Mouse (Mus musculus) CH12.LX (cell line): ENCODE measurements at regions not wholly inside any gene's neighbourhood (a gene's known extent, or its start where the extent isn't known, plus 50 kb on each side); places are given as distances from the start of the nearest gene placed in this dataset.

ENCODE experiments used
- DNase-seq: peaks from one replicate; pipeline ENCODE4 v3.0.0-alpha.2; 2013; ENCODE audit errors: extremely low read depth
- H3K27ac ChIP-seq: 2 replicates; pipeline ENCODE4 v1.5.1; 2012; ENCODE audit warnings: low read depth, mild to moderate bottlenecking, control low read depth, moderate library complexity; ENCODE audit not compliant: insufficient read depth
- H3K27me3 ChIP-seq: replicated peaks from 2 replicates; pipeline ENCODE3; 2012; ENCODE audit warnings: inconsistent platforms
- H3K36me3 ChIP-seq, 2 experiments: replicated peaks in 1 of 2; 2 replicates each; pipeline versions ENCODE3 to v1.6.1; 2012; ENCODE audit warnings: inconsistent platforms in 1 of 2, low read length in 1 of 2, mild to moderate bottlenecking in 1 of 2, mixed read lengths in 1 of 2, moderate library complexity in 1 of 2; ENCODE audit not compliant: control insufficient read depth in 1 of 2, insufficient read depth in 1 of 2
- H3K4me1 ChIP-seq, 2 experiments: 2 replicates each; pipeline ENCODE4 v1.6.1; 2012; ENCODE audit warnings: inconsistent platforms in 1 of 2, moderate library complexity in 1 of 2; ENCODE audit not compliant: insufficient read depth in 2 of 2, control insufficient read depth in 1 of 2
- H3K4me2 ChIP-seq: 2 replicates; pipeline ENCODE4 v1.6.1; 2012; ENCODE audit warnings: low read depth, mild to moderate bottlenecking, control low read depth; ENCODE audit not compliant: poor library complexity, insufficient read depth, severe bottlenecking
- H3K4me3 ChIP-seq, 3 experiments: fragments of 150-350 bp in 1 of 3; sonication (generic) in 1 of 3; replicated peaks in 1 of 3; 2 replicates each; pipeline versions ENCODE3 to v1.5.1; 2011 to 2012; ENCODE audit warnings: low read depth in 2 of 3, low read length in 2 of 3, mild to moderate bottlenecking in 2 of 3, moderate library complexity in 2 of 3, control low read depth in 1 of 3, improper control_type of control experiment in 1 of 3, inconsistent platforms in 1 of 3, mixed read lengths in 1 of 3; ENCODE audit not compliant: poor library complexity in 1 of 3
- H3K79me2 ChIP-seq: replicated peaks from 2 replicates; pipeline ENCODE4 v1.6.1; 2012; ENCODE audit warnings: mild to moderate bottlenecking, moderate library complexity; ENCODE audit not compliant: control insufficient read depth, poor library complexity, insufficient read depth, severe bottlenecking; ENCODE audit errors: extremely low read depth
- H3K9ac ChIP-seq: 2 replicates; pipeline ENCODE4 v1.6.1; 2012; ENCODE audit warnings: low read depth, mild to moderate bottlenecking, control low read depth, moderate library complexity; ENCODE audit not compliant: insufficient read depth
- H3K9me3 ChIP-seq: replicated peaks from 2 replicates; pipeline ENCODE3; 2012; ENCODE audit warnings: low read length, inconsistent platforms, mixed read lengths
- CHD1 ChIP-seq: IDR thresholded peaks from 2 replicates; pipeline ENCODE4 v1.6.1; 2012; ENCODE audit warnings: low read depth, low read length, improper control_type of control experiment, inconsistent platforms
- CHD2 ChIP-seq: IDR thresholded peaks from 2 replicates; pipeline ENCODE4 v1.6.1; 2011; ENCODE audit warnings: low read length, improper control_type of control experiment
- E2F4 ChIP-seq: IDR thresholded peaks from 2 replicates; pipeline ENCODE4 v1.6.1; 2011; ENCODE audit warnings: low read depth, low read length, improper control_type of control experiment; ENCODE audit not compliant: insufficient replicate concordance
- EP300 ChIP-seq: IDR thresholded peaks from 2 replicates; pipeline ENCODE4 v1.6.1; 2011; ENCODE audit warnings: low read length, improper control_type of control experiment
- GABPA ChIP-seq: IDR thresholded peaks from 2 replicates; pipeline ENCODE4 v1.6.1; 2012; ENCODE audit warnings: low read depth, low read length, improper control_type of control experiment, inconsistent platforms; ENCODE audit not compliant: insufficient replicate concordance
- HCFC1 ChIP-seq: IDR thresholded peaks from 2 replicates; pipeline ENCODE4 v1.6.1; 2012; ENCODE audit warnings: low read depth, mild to moderate bottlenecking, inconsistent platforms, low read length, improper control_type of control experiment
- JUND ChIP-seq: conservative IDR thresholded peaks from 2 replicates; pipeline ENCODE4 v1.6.1; 2011; ENCODE audit warnings: low read depth, low read length, improper control_type of control experiment
- MAFK ChIP-seq: IDR thresholded peaks from 2 replicates; pipeline ENCODE4 v1.6.1; 2011; ENCODE audit warnings: low read length, improper control_type of control experiment; ENCODE audit not compliant: insufficient replicate concordance
- MAZ ChIP-seq: IDR thresholded peaks from 2 replicates; pipeline ENCODE4 v1.6.1; 2012; ENCODE audit warnings: low read depth, mild to moderate bottlenecking, inconsistent platforms, low read length, improper control_type of control experiment, moderate library complexity
- MEF2A ChIP-seq: IDR thresholded peaks from 2 replicates; pipeline ENCODE4 v1.6.1; 2014; ENCODE audit warnings: low read depth, mild to moderate bottlenecking, inconsistent platforms, low read length, improper control_type of control experiment, borderline replicate concordance
- POLR2A ChIP-seq: IDR thresholded peaks from 2 replicates; pipeline ENCODE4 v1.6.1; 2011; ENCODE audit warnings: low read depth, mild to moderate bottlenecking, improper control_type of control experiment, low read length
- SMC3 ChIP-seq: IDR thresholded peaks from 2 replicates; pipeline ENCODE4 v1.6.1; 2011; ENCODE audit warnings: low read depth, low read length, improper control_type of control experiment
- TCF12 ChIP-seq: IDR thresholded peaks from 2 replicates; pipeline ENCODE4 v1.6.1; 2014; ENCODE audit warnings: low read depth, mild to moderate bottlenecking, inconsistent platforms, low read length, improper control_type of control experiment
- USF2 ChIP-seq: conservative IDR thresholded peaks from 2 replicates; pipeline ENCODE4 v1.6.1; 2011; ENCODE audit warnings: low read depth, low read length, improper control_type of control experiment
- ZMIZ1 ChIP-seq: IDR thresholded peaks from 2 replicates; pipeline ENCODE4 v1.6.1; 2012; ENCODE audit warnings: low read depth, mild to moderate bottlenecking, inconsistent platforms, low read length, improper control_type of control experiment
- dilution Hi-C: fragments of 300-500 bp; cut with MboI; formaldehyde crosslinking; loops from 2 replicates; pipeline ENCODE4 v1.14.3; 2020; ENCODE audit warnings: low sequenced_read_pairs; ENCODE audit not compliant: extremely low pct_unique_long_range_greater_than_20kb, extremely low pct_ligation_motif_present
- in situ Hi-C: fragments of 300-500 bp; cut with MboI; formaldehyde crosslinking; loops from 3 replicates; pipeline ENCODE4 v1.14.3; 2019; ENCODE audit warnings: low sequenced_read_pairs, low pct_ligation_motif_present, low pct_unique_long_range_greater_than_20kb, mixed read lengths

GRCm38 (mm10) chr12:8856051-8856543 lies 65.4 kb upstream of the Laptm4a start:
- Histone ChIP-seq H3K9ac (no peak overlapping the region), H3K9me3 (no peaks in the 10 kb centered on the region), H3K4me1 (peaks cover 0 to 18% of the 10 kb centered on the region in 2 experiments; a peak in 2 of 4 replicates), H3K4me3 (no peak overlapping the region), H3K27me3 (no peaks in the 10 kb centered on the region), H3K4me2 (no peak overlapping the region), H3K79me2 (no peaks in the 10 kb centered on the region), H3K36me3 (no peaks in the 10 kb centered on the region), H3K27ac (no peak overlapping the region)
- DNase-seq, result no peak
- in situ Hi-C loops (no loop called here), dilution Hi-C loops (no loop called here)
- TF ChIP-seq EP300 (no peak), TCF12 (no peak), POLR2A (no peak), ZMIZ1 (no peak), JUND (no peak), CHD2 (no peak), SMC3 (no peak), MEF2A (no peak), MAFK (no peak), HCFC1 (no peak), GABPA (no peak)

- H3K79me2 ChIP-seq, result no peaks in the 10 kb centered on the region
- peaks cover 0 to 18% of the 10 kb centered on the region in 2 experiments; a peak in 2 of 4 replicates for H3K4me1 ChIP-seq
- no peak overlapping the region for H3K9ac ChIP-seq
- H3K36me3 ChIP-seq, result no peaks in the 10 kb centered on the region
- in situ Hi-C loops (no loop called here), dilution Hi-C loops (no loop called here)
- H3K27ac ChIP-seq, result no peak overlapping the region
- H3K27me3 ChIP-seq, result no peaks in the 10 kb centered on the region
- no peak for DNase-seq
- no peak overlapping the region for H3K4me3 ChIP-seq
- H3K4me2 ChIP-seq, result no peak overlapping the region
- no peaks in the 10 kb centered on the region for H3K9me3 ChIP-seq
- TF ChIP-seq E2F4 (no peak), CHD1 (no peak), MAZ (no peak), HCFC1 (no peak), USF2 (no peak), GABPA (no peak), MAFK (no peak)
Observed at GRCm38 (mm10) chr12:8857308-8857707, 64.2 kb upstream of the Laptm4a start.
